Mouse (Mus musculus) limb, embryonic 10.5 days (tissue): Measurements from ENCODE around the gene Gna15. TPM values are rescaled to one million over a fixed set of nuclear protein-coding genes. Genes with fewer than 3 reads are reported as not detected.

Source experiments
- DNase-seq: peaks from one replicate; pipeline ENCODE4 v3.0.0-alpha.2; 2017; ENCODE audit warnings: low spot score
- H3K27ac ChIP-seq: fragments of 300-500 bp; sonication (generic); 2 replicates; pipeline ENCODE4 v1.5.1; 2016; ENCODE audit warnings: mild to moderate bottlenecking
- H3K27me3 ChIP-seq: fragments of 300-500 bp; sonication (generic); 2 replicates; pipeline ENCODE4 v1.6.1; 2016; ENCODE audit warnings: low read depth, mild to moderate bottlenecking; ENCODE audit not compliant: poor library complexity, severe bottlenecking
- H3K36me3 ChIP-seq: fragments of 300-500 bp; sonication (generic); 2 replicates; pipeline ENCODE4 v1.6.1; 2016; ENCODE audit warnings: mild to moderate bottlenecking, moderate library complexity
- H3K4me1 ChIP-seq: fragments of 300-500 bp; sonication (generic); 2 replicates; pipeline ENCODE4 v1.6.1; 2016
- H3K4me3 ChIP-seq: fragments of 300-500 bp; sonication (generic); 2 replicates; pipeline ENCODE4 v1.5.1; 2016; ENCODE audit warnings: mild to moderate bottlenecking, moderate library complexity
- H3K9me3 ChIP-seq: fragments of 300-500 bp; sonication (generic); replicated peaks from 2 replicates; pipeline ENCODE4 v1.6.1; 2016; ENCODE audit warnings: mild to moderate bottlenecking
- WGBS: fragments of 180-500 bp; shearing (Covaris S2); methylation state at CpG from one replicate; pipeline ENCODE4 v1.1.7; 2016; 5-methylcytosine and 5-hydroxymethylcytosine counted together
- polyA plus RNA-seq: library from polyadenylated mRNA; unstranded; fragments of >200 nt; fragmentation: Nextera tagmentation; extraction: Ambion mirVana; gene quantifications from 2 replicates; pipeline ENCODE4 v1.2.1, GENCODE M21; 2016

Gene Gna15
- polyA plus RNA-seq, 1 experiment from 2014 or later, result 0.80 TPM

GRCm38 (mm10) chr10:81463531-81463930, 60.5 kb downstream of the Gna15 start:
- Histone ChIP-seq H3K27ac (no peak overlapping the region), H3K27me3 (peaks cover 100% of the 10 kb centered on the region), H3K4me1 (peaks cover 37% of the 10 kb centered on the region), H3K36me3 (no peaks in the 10 kb centered on the region), H3K4me3 (peak overlapping the region; percentile 49; the same call in 1 of the 2 replicates), H3K9me3 (no peaks in the 10 kb centered on the region)
- WGBS, result 74% methylated on average over 4 of the region's 4 CpGs
- DNase-seq, result peak; percentile 31

- H3K4me1 ChIP-seq, result peaks cover 37% of the 10 kb centered on the region
- peaks cover 100% of the 10 kb centered on the region for H3K27me3 ChIP-seq
- H3K9me3 ChIP-seq, result no peaks in the 10 kb centered on the region
- H3K36me3 ChIP-seq, result no peaks in the 10 kb centered on the region
- H3K27ac ChIP-seq, result no peak overlapping the region
- 73% methylated on average over 7 of the region's 7 CpGs for WGBS
- DNase-seq, result peak; percentile 28
- H3K4me3 ChIP-seq, result no peak overlapping the region
Observed at GRCm38 (mm10) chr10:81462917-81463316, 61.1 kb downstream of the Gna15 start.

- H3K27ac ChIP-seq, result no peak overlapping the region
- H3K27me3 ChIP-seq, result peaks cover 100% of the 10 kb centered on the region
- H3K36me3 ChIP-seq, result no peaks in the 10 kb centered on the region
- DNase-seq, result no peak
- WGBS, result 32% methylated on average over 7 of the region's 7 CpGs
- H3K9me3 ChIP-seq, result no peaks in the 10 kb centered on the region
- H3K4me3 ChIP-seq, result no peak overlapping the region
- peaks cover 37% of the 10 kb centered on the region for H3K4me1 ChIP-seq
Observed at GRCm38 (mm10) chr10:81462415-81462804, 61.6 kb downstream of the Gna15 start.

GRCm38 (mm10) chr10:81461673-81462414, 62.2 kb downstream of the Gna15 start:
- no peaks in the 10 kb centered on the region for H3K9me3 ChIP-seq
- DNase-seq, result peak; percentile 29
- no peak overlapping the region for H3K27ac ChIP-seq
- peaks cover 33% of the 10 kb centered on the region for H3K4me1 ChIP-seq
- H3K4me3 ChIP-seq, result no peak overlapping the region
- WGBS, result 6% methylated on average over 16 of the region's 16 CpGs
- no peaks in the 10 kb centered on the region for H3K36me3 ChIP-seq
- H3K27me3 ChIP-seq, result peaks cover 100% of the 10 kb centered on the region

GRCm38 (mm10) chr10:81460951-81461350, 63.1 kb downstream of the Gna15 start:
- whole genome bisulfite sequencing, result 37% methylated on average over 11 of the region's 11 CpGs

GRCm38 (mm10) chr10:81460471-81460870, 63.6 kb downstream of the Gna15 start:
- Histone ChIP-seq H3K27me3 (peaks cover 100% of the 10 kb centered on the region), H3K4me3 (no peak overlapping the region), H3K36me3 (no peaks in the 10 kb centered on the region), H3K9me3 (no peaks in the 10 kb centered on the region), H3K27ac (no peak overlapping the region), H3K4me1 (peaks cover 33% of the 10 kb centered on the region)
- DNase-seq, result peak; percentile 31
- WGBS, result 27% methylated on average over 20 of the region's 20 CpGs

More at GRCm38 (mm10) chr10:81460951-81461350, 63.1 kb downstream of the Gna15 start:
- no peaks in the 10 kb centered on the region for H3K36me3 ChIP-seq
- H3K9me3 ChIP-seq, result no peaks in the 10 kb centered on the region
- peaks cover 33% of the 10 kb centered on the region for H3K4me1 ChIP-seq
- no peak for DNase-seq
- no peak overlapping the region for H3K27ac ChIP-seq
- H3K4me3 ChIP-seq, result no peak overlapping the region
- peaks cover 100% of the 10 kb centered on the region for H3K27me3 ChIP-seq

GRCm38 (mm10) chr10:81459399-81459798, 64.6 kb downstream of the Gna15 start:
- H3K36me3 ChIP-seq, result no peaks in the 10 kb centered on the region
- WGBS, result 75% methylated on average over 21 of the region's 21 CpGs
- H3K27ac ChIP-seq, result no peak overlapping the region
- peaks cover 23% of the 10 kb centered on the region for H3K4me1 ChIP-seq
- no peaks in the 10 kb centered on the region for H3K9me3 ChIP-seq
- no peak overlapping the region for H3K4me3 ChIP-seq
- peak; percentile 26 for DNase-seq
- peaks cover 100% of the 10 kb centered on the region for H3K27me3 ChIP-seq

GRCm38 (mm10) chr10:81458267-81458666, 65.8 kb downstream of the Gna15 start:
- H3K4me1 ChIP-seq, result peaks cover 15% of the 10 kb centered on the region; the same call in 1 of the 2 replicates
- no peak overlapping the region for H3K4me3 ChIP-seq
- no peak overlapping the region for H3K27ac ChIP-seq
- no peaks in the 10 kb centered on the region for H3K9me3 ChIP-seq
- H3K27me3 ChIP-seq, result peaks cover 100% of the 10 kb centered on the region
- DNase-seq, result peak; percentile 22
- WGBS, result 87% methylated on average over 6 of the region's 6 CpGs
- H3K36me3 ChIP-seq, result no peaks in the 10 kb centered on the region

GRCm38 (mm10) chr10:81457624-81458023, 66.4 kb downstream of the Gna15 start:
- peaks cover 100% of the 10 kb centered on the region for H3K27me3 ChIP-seq
- peaks cover 16% of the 10 kb centered on the region for H3K4me1 ChIP-seq
- H3K36me3 ChIP-seq, result no peaks in the 10 kb centered on the region
- DNase-seq, result peak; percentile 22
- WGBS, result 81% methylated on average over 8 of the region's 8 CpGs
- no peaks in the 10 kb centered on the region for H3K9me3 ChIP-seq
- H3K4me3 ChIP-seq, result no peak overlapping the region
- no peak overlapping the region for H3K27ac ChIP-seq

- H3K4me1 ChIP-seq, result peaks cover 17% of the 10 kb centered on the region
- no peaks in the 10 kb centered on the region for H3K36me3 ChIP-seq
- H3K27ac ChIP-seq, result no peak overlapping the region
- peak; percentile 22 for DNase-seq
- peaks cover 100% of the 10 kb centered on the region for H3K27me3 ChIP-seq
- H3K9me3 ChIP-seq, result no peaks in the 10 kb centered on the region
- 46% methylated on average over 12 of the region's 12 CpGs for WGBS
- no peak overlapping the region for H3K4me3 ChIP-seq
Observed at GRCm38 (mm10) chr10:81456983-81457563, 67.0 kb downstream of the Gna15 start.

GRCm38 (mm10) chr10:81455181-81455895, 68.7 kb downstream of the Gna15 start, which contains the start of gene Nfic:
Gene Nfic, minus strand, starts transcription at chr10:81455635.
- peak; percentile 28 for DNase-seq
- 64% methylated on average over 28 of the region's 28 CpGs for WGBS
- Histone ChIP-seq H3K27me3 (peaks cover 100% of the 10 kb centered on the region), H3K36me3 (no peaks in the 10 kb centered on the region), H3K9me3 (no peaks in the 10 kb centered on the region), H3K27ac (no peak within 1 kb of the TSS), H3K4me3 (no peak within 1 kb of the TSS), H3K4me1 (peaks cover 11% of the 10 kb centered on the region)

- Histone ChIP-seq H3K36me3 (no peaks in the 10 kb centered on the region), H3K27me3 (peaks cover 90% of the 10 kb centered on the region), H3K27ac (no peak overlapping the region), H3K4me1 (peaks cover 8% of the 10 kb centered on the region), H3K4me3 (no peak overlapping the region), H3K9me3 (no peaks in the 10 kb centered on the region)
- 73% methylated on average over 2 of the region's 2 CpGs for WGBS
- peak; percentile 28 for DNase-seq
Observed at GRCm38 (mm10) chr10:81454106-81454505, 69.9 kb downstream of the Gna15 start.

GRCm38 (mm10) chr10:81452947-81453288, 71.1 kb downstream of the Gna15 start:
- Histone ChIP-seq H3K9me3 (no peaks in the 10 kb centered on the region), H3K27me3 (peaks cover 78% of the 10 kb centered on the region), H3K27ac (no peak overlapping the region), H3K36me3 (no peaks in the 10 kb centered on the region), H3K4me1 (peaks cover 8% of the 10 kb centered on the region), H3K4me3 (peak overlapping the region; percentile 17; the same call in 1 of the 2 replicates)
- DNase-seq, result peak; percentile 37
- WGBS, result 3% methylated on average over 14 of the region's 14 CpGs
